Mouse (Mus musculus): ENCODE data around the gene Lpcat4.

The Lpcat4 gene

DNA sequence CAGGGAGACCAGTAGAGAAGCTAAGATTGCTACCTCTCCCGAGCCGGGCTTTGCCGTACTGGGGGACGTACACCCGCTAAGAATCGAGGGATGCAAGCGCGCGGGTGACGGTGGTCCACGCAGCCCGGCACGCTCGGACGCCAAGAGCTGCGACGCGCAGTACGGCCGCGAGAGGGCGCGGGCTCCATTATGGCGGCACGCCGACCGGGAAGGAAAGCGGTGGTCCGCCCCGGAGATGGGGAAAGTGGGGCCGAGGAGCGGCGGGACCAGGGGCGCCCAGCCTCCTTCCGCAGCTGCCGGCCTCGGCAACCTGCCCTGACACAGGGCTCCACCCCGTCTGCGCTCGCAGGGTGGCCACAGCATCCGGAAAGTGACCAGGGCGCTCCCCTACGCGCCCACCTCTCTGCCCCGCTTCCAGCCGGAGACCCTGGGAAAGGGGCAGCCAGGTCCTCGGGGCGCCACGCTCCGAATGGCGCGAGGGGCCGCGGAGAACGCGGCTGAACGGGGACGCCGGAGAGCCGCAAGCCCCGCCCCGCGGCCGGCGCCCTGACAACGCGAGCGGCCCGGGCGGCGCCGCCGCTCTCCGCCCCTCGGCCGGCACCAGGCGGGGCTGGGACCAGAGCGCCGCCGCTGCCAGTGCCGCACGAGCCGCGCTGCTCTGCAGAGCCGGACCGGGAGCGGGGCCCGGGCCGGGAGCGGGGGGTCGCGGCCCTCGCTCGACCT is at the start of gene Lpcat4:
Gene Lpcat4, plus strand, starts transcription at position 257 of the 723 bp plus-strand sequence.
- DNase-seq (ENCODE audit: low read depth, low spot score): peak; percentile 93

DNA sequence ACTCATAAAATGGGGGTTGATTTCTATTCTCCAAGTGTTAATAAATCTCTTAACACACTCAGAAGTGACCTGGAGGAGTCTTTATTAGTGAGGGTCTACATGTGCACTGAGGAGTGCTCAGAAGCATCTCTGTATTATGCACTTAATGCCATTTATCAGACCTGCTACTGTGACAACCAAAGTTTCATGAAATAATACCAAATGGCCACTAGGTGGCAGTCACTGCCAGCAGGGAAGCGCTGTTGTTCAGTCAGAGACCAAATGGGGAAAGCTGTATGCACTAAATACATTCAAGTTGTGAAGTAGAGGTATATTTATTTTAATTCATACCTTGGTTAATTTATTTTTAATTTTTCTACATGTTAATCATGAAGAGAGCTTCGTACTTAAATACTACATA is 42.4 kb upstream of the Lpcat4 start:
- DNase-seq (ENCODE audit: low read depth, low spot score): peak; percentile 78

DNA sequence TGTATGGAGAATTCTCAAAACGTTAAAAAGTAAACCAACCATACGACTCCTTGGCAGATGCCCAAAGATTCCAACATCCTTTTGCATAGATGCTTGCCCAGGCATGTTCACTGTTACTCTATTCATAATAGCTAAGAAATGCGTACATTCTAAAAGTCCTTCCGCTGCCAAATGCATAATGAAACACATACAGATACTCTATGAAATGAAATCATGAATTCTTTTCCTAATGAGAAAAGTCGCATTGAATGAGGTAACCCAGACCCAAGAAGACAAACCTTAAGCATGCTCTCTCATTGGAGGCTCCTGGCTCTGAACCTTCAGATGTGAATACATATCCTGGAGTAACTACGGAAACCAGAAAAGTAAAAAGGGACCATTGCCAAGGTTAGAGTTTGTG is 36.2 kb upstream of the Lpcat4 start:
- no peak for DNase-seq (ENCODE audit: low read depth, low spot score)

DNA sequence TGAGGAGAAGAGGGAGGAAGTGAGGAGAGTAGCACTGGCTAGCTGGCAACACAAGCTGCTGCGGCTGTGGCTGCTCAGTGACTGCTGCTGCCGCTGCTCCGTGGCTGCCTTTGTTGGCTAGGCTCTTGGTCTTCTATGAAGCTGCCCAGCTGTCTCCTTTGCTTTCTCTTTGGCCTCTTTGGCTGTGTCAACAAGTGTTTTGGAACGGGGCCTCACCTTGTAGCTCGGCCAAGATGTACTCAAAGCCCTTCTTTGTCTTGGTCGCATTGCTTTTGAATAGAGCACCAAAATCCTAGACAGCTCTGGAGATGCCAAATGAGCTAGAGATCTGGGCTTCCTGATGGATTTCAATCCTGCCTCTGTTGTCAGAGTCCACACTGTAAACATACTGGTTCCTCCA is 29.1 kb upstream of the Lpcat4 start:
- no peak for DNase-seq (ENCODE audit: low read depth, low spot score)

DNA sequence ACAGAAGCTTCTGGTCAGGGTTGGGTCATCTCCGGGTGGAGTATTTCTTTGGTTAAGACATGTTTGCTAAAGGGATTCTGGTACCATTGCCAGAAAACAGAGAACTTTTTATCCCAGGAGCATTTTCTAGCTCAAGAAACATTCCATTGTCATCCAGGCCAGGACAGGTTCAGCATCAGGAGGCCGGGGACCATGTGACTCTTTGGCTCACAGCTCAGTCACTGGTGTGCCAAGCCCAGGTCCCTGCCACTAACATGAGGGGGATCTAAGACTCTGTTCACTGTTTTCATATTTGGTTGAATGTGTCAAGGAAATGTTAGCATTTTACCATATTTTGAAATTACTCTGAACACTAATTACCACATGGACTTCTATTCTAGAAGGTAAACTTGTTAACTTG is 28.6 kb upstream of the Lpcat4 start:
- no peak for DNase-seq (ENCODE audit: low read depth, low spot score)

DNA sequence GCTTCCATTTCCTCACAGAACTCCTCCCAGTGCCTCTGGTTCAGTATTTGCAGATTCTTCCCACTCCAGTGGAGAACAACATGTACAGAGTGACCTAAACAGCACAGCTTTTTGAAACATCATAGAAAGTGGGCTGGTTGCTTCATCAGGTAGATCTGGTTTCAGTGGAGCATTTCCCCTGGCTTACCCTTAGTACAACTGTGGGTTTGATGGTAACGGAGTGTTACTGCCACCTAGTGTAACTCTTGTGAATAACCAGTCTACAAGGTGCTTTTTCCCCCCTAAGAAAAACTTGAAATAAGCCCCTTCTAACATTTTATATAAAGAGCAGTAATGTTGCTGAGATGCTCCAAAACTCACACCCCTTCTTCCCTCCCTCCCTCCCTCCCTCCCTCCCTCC is 23.3 kb upstream of the Lpcat4 start:
- peak; percentile 54 for DNase-seq (ENCODE audit: low read depth, low spot score)

DNA sequence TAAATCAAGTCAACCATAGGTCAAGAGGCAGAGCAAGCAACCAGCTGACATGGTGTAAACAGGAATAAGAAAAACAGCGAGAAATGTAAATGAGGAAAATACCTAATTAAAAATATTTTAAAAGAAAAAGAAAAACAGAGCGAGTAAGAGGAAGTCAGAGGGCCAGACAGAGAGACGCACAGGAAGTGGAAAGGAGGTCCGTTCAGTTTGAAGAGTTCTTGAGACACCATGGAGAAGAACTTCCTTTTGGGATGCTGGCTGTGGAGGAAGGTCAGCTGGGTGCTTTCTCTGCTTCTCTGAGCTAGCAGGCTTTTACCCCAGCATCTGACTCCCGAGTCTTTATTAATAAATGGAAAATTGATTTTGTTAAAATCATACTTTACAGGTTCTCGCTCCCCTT is 21.7 kb upstream of the Lpcat4 start:
- DNase-seq (ENCODE audit: low read depth, low spot score): no peak

DNA sequence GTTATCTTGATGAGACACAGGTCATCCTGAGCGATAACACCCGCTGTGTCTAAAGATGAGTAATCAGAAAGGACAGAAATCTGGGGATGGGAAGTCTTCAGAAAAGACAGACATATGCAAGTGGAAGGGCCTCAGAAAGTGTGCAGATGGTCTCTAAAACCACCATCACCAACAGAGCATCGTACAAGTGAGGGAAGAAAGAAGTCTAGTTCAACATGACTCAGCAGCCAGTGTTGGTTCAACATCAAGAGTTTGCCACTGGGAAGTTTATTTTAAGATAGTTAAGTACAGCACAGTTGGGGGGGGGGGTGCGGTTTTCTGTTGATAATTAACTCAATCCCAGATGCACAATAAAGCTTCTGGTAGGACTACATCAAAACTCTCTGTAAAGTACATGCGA is 18.4 kb upstream of the Lpcat4 start:
- DNase-seq (ENCODE audit: low read depth, low spot score): no peak

DNA sequence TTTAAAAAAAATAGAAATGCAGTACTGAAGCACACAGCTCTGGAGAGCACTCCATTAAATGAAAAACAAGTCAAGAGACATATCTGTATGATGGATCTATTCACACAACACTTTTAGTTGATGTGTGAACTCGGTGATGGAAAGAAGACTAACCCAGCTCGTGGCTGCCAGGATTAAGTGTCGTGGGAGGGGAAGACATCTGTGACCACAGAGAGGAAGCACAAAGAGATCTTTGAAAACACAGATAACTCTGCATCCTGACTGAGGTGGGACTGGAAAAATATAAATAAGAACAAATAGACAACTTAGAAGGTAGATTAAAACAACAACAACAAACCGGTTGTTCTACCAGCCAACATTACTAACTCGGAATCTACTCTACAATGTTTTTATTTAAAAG is 16.7 kb upstream of the Lpcat4 start:
- DNase-seq (ENCODE audit: low read depth, low spot score): no peak

DNA sequence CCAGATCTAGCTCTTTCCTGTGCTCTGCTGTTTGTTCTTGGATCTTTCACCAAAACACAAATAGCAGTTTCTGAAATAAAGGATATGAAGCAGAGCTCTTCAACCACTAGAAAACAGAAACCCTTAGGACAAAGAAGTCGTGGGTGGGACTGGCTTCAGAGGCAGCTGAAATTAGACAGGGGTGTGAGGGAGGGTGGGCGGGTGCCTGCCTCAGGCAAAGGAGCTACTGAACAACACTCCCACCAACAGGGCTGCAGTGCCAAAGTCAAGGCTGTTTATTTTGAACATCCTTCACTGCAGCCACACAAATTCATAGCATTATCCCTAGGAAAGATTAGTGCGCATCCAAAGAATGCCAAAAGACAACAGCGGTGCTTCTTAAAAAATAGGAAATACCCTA is 14.9 kb upstream of the Lpcat4 start:
- DNase-seq (ENCODE audit: low read depth, low spot score): peak; percentile 10

DNA sequence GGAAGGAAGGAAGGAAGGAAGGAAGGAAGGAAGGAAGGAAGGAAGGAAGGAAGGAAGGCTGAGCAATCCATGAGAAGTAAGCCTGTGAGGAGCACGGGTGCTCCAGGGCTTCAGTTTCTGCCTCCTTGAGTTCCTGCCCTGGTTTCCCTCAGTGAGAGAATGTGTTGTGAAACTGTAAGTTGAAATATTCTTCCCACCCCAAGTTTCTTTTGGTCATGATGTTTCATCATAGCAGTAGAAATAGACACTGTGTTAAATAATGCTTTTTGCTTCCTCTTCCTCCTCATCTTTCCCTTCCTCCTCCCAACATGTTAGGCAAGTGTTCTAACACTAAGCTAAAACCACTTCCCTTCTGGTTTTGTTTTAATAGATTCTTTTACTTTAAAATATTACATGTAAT is 6.6 kb upstream of the Lpcat4 start:
- no peak for DNase-seq (ENCODE audit: low read depth, low spot score)

DNA sequence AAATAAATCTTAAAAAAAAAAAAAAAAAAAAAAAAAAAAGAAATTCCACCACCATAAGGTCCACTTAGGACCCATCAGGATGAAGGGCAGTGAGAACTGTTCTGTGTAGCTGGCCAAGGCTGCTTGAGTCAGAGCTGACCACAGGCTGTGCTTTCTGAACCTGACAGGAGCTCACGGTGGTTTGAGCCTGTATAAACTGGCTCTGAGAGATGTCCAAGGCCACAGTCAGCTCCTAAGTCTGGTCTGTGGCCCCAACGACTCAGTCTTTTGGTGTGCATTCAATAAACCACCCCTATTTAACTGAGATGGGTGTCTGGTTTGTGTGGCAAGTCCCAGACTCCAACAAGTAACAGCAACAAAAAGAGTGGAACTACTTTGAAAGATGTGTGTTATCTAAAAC is 2.6 kb upstream of the Lpcat4 start:
- no peak for DNase-seq (ENCODE audit: low read depth, low spot score)

DNA sequence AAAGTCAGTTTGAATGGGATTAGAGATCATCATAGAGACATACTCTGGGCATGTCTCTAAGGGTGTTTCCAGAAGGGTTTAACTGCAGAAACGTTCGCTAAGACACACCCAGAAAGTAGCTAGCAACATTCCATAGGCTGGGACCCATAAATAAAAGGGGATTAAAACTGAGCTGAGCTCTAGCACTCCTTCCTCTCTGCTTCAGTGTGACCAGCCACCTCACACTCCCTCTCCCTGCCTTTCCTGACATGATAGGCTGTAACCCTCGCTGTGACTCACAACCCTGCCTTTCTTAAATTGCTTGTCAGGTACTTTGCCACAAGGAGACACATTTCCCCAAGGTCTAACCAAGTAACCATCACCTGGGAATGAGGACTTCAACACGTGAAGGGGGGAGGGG is 1.3 kb upstream of the Lpcat4 start:
- no peak for DNase-seq (ENCODE audit: low read depth, low spot score)

DNA sequence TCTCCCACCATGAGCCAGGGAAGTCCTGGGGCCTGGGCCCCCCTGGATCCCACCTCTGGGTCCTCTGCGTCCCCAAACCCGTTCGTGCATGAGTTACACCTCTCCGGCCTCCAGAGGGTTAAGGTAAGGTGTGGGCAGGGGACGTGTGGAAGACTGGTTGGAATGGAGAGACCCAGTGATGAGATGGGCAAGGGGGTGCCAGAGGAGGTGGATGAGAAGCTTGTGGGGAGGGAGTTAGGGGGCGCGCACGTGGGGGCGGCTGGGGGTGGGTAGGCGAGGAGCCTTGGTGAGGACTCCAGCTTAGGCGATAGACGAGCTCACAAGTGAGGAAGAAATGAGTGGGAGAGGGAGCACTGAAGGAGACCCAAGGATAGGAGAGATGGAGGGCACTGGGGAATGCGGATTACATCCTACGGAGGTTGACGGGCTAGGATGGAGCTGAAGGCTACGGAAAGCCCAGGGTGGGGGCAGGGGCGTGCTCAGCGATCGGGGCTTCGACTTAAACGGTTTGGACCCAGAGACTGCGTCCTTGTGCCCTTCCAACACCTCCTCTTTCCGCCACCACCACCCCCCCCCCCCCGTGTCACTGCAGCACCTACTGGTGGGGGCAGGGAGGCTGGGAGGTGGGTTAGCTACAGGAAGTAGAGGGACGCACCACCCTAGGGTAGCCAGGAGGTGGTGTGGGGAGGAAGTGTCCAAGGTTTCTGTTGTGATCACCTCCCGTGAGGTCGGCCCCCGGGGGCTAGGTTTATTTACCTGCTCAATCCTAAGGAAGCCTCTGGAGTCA is 860 bp downstream of the Lpcat4 start:
- DNase-seq (ENCODE audit: low read depth, low spot score): peak; percentile 38

DNA sequence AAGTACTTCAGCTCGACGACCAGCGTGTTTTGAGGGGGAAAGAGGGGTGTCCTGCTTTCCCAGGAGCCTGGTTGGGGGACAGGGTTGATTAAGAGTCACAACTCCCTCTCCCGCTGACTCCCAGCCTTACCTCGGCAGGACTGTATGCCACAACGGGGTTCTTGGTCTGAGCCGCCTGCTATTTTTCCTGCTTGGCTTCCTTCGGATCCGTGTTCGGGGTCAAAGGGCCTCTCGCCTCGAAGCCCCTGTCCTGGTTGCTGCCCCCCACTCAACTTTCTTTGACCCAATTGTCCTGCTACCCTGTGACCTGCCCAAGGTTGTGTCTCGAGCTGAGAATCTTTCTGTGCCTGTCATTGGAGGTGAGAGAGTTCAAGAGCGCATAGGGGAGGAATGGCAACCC is 2.5 kb downstream of the Lpcat4 start:
- DNase-seq (ENCODE audit: low read depth, low spot score): no peak

DNA sequence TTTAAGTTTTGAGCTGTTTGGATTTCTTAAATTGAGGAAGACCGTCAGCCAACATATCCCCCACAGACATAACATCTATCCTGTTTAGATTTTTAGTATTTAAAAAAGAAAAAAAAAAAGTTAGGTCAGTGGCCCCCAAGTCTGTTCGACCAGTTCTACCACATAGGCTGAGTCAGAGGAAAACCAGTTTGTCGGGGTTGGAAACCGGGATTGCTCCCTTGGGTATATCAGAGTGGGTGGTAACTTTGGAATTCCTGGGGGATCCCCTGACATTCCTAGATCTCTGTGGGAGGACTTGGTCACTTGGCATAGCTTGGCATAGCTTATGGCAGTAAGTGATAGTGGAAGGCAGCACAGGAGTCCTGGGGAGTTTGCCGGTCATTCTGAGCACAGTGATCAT is 6.0 kb downstream of the Lpcat4 start:
- no peak for DNase-seq (ENCODE audit: low read depth, low spot score)

DNA sequence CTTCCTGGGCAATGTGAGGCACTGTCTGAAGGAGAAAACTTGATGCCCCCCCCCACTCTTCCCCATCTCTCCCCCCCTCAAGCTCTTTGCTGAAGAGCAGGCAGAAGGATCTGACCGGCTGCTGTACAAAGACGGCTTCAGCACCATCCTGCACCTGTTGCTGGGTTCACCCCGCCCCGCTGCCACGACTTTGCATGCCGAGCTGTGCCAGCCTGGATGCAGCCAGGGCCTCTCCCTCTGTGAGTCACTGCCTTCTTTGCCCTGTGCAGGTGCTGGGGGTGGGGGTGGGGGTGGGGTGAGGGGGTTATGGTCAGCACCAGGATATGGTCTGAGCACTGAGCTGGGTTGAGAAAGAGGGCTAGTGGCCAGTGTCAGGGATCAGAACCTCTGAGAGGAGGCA is 6.9 kb downstream of the Lpcat4 start:
- no peak for DNase-seq (ENCODE audit: low read depth, low spot score)

DNA sequence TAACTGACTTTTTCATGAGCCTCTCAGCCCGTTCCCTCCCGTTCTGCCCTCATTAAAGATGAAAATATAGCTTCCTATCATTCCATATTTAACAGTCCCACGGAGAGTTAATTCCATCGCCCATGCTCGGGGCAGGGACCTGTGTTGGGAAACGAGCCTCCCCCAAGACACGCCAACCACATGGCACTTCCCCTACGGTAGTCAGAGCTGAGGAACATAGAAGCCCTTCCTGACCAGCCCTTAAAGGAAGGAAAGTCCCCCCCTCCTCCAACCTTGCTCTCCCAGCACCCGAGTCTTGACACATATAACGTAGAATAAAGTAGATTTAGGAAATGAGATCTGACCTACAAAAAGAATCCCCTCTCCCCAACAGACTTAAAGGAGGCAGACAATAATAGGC is 8.1 kb downstream of the Lpcat4 start:
- DNase-seq (ENCODE audit: low read depth, low spot score): no peak

DNA sequence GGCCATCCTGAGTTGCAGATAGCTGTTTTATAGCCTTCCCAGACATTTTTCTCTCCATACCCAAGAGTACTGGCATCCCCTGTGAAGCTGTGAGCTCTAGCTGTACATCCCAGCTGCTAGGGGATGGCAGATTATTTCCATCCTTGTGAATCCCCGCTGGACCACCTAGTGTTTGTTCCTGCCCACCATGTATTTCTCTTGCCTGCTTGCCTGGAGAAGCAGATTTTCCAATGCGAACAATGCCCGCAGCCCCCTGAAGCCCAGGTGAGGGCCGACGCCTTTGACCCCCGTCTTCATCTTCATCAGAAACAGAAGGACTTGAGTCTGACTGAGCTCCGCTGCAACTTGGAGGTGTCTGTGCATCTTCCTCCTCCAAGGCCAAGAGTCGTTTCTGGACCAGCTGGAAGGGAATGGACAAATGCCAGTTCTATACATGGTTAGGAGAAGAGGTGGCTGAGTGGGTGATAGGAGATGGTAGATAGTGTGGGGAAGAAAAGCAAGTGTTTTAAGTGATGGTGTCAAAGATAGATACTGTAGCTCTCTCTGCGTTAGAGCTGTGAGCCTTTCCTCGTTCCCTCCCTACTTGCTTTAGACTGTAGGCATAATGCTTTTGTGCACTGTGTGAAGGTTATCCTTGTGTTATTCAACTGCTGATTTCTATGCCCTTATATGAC is 10.6 kb downstream of the Lpcat4 start:
- DNase-seq (ENCODE audit: low read depth, low spot score): no peak

DNA sequence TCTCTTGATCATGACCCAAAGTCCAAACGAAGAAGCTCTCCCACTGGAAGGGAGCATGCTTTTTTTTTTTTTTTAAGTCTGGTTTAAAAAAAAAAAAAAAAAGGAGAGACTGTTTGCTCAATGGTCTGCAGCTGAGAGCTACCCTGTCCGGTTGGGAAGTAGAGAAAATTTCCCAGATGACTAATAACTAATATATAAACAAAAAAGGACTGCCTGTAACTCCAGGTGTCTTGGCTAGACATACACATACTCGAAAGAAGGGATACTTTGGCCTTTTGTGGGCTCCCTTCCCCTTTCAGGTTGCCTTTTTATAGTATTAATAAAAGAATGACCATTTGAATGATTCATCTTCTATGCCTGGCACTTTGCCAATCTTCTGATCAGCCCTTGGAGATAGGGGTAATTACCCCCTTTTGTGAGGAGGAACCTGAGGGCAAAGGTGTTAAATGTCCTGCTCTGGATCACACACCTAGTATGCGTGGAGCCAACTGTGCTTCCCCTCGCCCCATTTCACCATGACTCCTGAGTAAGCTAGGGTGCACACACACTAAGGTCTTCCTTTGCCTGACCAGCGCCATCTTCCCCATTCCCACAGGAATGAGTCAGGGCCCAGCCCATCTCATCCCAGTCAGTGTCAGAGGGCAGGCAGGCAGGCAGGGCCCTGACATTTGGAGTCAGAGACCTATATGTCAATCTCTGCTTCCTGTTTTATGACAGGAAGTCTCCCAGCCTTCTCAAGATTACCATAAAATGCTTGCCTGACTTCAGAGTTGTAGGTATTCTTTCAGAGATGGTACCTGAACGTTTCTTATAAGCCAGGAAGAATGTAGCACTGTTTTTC is 15.6 kb downstream of the Lpcat4 start:
- DNase-seq (ENCODE audit: low read depth, low spot score): no peak

DNA sequence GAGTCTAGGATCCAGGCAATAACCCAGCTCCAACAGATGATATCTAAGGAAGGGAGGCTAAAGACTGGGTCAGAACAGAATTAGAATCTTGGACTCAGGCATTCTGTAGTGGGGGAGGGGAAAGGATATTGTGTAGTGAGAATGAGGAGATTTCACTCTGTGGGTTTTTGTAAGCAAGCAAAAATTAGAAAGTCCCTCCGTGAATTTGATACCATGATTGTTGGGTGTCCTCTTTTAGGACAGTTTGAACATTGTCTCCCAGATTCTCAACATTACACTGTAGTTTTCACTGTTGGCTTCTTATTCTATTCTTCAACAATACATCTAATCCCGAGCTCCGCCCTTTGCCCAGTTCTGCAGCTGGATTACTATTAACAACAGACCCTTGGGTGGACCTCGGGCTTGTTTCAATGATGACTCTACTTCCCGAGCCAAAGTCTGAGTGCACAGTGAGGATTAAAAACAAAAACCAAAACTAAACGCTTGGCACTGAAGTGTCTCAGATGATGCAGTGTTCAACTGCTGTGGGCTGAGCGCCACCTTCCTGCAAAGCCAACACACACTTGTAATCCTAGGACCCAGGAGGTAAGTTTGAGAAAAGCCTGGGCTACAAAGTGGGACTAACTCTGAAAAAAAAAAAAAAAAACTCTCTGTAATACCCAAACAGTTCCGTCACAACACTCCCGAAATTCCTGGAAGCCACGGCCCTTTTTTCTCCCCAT is 20.1 kb downstream of the Lpcat4 start, which contains the start of gene Nutm1:
Gene Nutm1, minus strand, starts transcription at position 51 of the 722 bp plus-strand sequence.
- no peak for DNase-seq (ENCODE audit: low read depth, low spot score)

Data from ZHBTc4 (cell line).